Mouse (Mus musculus): ENCODE data around the gene Ankrd12.

Ankrd12 gene

DNA sequence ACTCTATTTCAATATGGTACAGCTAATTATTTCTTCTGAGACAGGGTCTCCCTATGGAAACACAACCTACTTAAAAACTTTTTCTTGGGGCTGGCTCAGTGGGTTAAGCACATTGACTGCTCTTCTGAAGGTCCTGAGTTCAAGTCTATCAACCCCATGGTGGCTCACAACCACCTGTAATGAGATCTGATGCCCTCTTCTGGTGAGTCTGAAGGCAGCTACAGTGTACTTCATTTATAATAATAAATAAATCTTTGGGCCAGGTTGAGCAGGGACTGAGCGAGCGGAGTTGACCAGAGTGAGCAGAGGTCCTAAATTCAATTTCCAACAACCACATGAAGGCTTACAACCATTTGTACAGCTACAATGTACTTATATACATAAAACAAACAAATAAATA lies 114.6 kb downstream of the Ankrd12 start:
- DNase-seq (ENCODE audit: low spot score): no peak

DNA sequence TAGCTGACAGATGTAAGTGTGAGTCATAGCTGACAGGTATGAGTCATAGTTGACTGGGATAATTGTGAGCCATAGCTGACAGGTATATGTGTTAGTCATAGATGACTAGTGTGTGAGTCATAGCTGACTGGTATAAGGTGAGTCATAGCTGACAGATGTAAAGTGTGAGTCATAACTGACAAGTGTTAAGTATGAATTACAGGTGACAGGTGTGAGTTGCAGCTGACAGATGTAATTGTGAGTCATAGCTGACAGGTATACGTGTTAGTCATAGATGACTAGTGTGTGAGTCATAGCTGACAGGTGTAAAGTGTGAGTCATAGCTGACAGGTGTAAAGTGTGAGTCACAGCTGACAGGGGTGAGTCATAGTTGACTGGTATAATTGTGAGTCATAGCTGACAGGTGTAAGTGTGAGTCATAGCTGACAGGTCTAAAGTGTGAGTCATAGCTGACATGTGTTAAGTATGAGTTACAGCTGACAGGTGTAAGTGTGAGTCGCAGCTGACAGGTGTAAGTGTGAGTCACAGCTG lies 115.2 kb downstream of the Ankrd12 start:
- peak; percentile 44 for DNase-seq (ENCODE audit: low spot score)

DNA sequence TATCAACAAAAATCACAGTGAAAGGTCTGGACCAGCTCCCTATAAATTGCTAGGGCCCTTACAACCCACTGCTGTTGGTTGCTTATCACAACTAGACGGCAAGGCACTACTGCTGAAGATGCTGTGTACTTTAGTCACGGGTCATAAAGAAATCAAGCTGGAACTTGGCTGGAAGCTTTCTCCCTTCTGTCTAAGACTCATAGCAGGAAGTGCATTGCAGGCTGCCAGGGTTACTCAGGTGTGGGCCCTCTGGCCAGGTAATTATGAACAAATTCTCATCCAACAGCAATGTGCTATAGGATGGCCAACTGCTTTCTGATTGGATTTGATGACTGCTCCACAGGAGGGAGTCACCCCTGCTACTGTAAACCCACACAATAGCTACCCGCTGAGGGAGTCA lies 117.9 kb downstream of the Ankrd12 start:
- DNase-seq (ENCODE audit: low spot score): no peak

DNA sequence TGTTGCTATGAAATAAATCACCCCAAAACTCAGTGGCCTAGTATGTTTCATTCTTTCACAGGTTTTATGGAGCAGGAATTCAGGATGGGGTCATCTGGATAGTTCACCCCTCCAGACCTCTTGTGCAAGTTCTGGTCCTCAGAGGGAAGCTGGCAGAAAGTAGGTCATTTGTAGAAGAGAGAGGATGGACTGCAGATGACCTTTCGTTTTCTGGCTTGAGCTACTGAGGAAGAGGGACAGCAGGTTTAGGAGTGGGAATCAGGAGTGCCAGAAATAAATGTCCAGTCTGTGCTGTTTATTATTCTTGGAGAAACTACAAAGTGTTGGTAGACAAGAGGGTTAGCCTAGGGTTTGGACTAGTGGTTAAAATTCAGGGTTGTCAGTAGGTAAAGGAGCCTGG lies 118.5 kb downstream of the Ankrd12 start:
- no peak for DNase-seq (ENCODE audit: low spot score)

DNA sequence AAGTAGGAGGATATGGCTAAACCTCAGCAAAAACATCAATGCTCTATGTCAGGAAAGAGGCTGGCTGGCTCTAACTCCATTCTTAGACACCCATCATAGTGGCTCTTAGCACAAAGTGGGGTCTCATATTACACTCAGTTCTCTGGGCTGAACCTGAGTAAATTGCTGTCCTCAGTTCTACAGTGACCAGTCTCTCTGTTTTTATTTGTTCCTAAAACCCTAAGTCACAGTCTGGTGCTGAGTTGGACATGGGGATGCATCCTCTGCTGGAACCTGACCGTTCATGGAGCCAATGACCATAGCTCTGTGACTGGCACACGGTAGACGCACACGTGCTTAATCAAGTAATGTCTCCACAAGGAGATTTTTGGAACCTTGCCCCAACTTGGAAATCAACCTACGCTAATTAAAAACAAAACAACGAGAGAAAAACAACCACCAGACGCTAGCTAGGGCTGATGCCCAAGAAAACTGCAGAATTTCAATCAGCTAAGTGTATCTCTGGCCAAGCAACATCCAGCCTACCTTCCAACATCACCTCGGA lies 119.0 kb downstream of the Ankrd12 start:
- DNase-seq (ENCODE audit: low spot score): peak; percentile 27

DNA sequence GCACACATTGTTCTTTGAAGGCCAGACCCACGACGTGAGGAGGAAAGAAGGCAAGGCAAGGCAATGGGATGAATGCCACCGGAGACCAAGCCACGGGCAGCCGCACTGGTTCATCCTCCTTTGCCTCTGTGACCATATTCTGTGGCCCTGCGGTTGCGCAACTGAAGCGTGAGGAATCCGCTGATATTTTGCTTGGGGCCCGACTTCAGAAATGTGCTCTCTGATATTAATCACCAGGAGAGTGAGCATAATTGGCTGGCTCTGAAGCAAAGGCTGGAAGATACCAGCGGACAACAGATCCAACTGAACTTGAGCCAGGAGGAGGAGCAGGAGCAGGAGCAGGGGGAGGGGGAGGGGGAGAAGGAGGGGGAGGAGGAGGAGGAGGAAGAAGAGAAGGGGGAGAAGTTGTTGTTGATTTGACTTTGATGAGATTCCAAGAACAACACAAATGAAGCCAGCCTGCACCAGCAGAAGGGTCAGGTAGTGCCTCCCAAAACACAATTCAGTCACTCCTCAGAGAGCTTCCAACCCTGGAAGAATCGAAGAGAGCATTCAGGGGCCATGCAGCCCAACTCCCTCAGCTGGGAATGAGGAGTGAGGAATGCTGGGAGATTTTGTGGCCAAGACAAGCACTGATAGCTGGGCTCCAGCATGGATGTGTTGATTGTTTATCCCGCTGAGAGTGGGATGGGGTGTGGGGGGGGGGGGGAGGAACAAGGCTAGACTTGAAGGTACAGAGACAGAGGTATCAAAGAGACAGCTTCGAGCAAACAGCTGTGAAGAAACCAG lies 119.7 kb downstream of the Ankrd12 start:
- DNase-seq (ENCODE audit: low spot score): no peak

DNA sequence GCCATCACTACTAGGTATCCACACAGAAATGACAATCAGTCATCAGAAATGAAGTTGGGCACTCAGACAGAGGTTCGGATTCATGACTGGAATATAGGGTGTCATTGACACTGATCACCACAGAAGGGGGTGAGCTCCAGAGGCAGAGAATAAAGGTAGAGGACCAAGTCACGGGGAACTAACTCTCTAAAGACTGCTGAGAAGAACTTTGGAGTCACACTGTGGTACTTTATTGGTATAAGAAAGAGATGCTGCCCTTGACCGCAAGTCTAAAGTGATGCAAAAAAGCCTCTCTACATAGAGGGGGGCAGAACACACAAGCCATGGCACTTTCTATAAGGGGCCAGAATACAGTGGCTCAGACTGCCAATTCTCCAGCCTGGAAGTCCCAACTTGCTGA lies 120.7 kb downstream of the Ankrd12 start:
- DNase-seq (ENCODE audit: low spot score): no peak

DNA sequence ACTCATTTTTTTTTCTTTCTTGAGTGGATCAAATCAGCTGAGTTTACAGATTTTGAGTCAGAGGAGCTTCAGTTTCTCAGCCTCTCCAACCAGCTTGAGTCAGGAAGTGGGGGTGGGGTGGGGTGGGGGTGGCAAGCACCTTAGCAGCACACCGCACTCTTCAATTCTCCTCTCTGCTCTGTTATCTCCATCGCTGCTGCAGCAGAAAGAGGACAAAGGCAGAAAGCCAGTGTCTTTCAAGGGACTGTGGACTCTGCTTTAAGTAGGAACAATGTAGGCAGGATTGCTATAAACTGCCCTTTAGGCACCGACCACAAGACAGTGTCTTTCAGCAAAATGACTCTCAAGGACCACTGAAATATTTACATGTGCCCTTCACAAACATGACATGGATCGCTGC lies 122.9 kb downstream of the Ankrd12 start:
- peak; percentile 12 for DNase-seq (ENCODE audit: low spot score)

DNA sequence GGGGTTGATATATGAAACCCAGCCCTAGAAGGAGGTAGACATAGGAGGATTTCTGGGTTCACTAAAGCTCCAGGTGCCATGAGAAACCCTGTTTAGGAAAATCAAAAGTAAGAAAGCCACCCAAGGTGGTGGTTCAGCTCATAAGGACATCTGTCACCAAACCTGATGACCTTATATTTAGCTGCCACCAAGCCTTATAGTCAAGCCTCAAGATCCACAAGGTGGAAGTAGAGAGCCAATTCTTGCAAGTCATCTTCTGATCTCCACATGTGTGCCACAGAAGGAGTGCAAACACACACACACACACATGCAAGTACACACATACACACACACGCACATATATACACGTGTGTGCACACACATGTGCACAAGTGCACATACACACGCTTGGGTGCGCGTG lies 124.8 kb downstream of the Ankrd12 start:
- peak; percentile 32 for DNase-seq (ENCODE audit: low spot score)

DNA sequence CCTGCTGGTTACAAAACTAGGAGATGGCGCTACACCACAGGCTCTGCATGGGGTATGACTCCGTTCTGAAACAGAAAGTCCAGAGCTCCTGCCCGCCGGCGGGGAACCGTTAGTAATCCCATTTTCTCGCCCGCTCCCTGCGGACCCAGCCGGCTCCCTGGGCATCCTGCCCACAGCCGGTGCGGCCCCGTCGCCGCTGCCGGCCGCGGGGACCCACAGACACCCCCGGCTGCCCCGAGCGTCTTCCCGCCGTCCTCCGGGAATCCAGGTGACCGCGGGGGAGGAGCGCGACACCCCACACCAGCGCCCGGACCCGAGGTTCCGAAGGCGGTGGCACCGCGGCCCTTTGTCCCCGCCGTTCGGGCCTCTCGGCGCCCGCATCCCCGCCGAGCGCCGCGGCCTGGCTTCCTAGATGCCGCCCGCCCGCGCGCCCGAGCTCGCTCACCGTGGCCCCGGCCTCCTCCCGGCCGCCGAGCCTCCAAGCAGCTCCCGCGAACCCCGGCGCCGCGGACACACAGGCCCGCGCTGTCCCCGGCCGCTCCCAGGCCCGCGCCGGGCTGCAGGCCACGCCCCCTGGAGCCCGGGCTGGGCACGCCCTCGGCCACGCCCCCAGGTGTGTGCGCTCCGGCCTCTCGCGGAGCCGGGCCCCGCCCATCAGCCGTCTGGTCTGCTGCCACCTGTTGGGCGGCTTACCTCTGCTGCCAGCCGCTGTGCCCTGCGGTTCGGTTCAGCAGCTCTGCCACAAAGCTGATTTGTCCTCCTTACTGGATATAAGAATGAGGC lies 126.1 kb downstream of the Ankrd12 start, which contains the start of gene Twsg1:
Gene Twsg1, minus strand, starts transcription at position 605 of the 783 bp plus-strand sequence.
- peak; percentile 95 for DNase-seq (ENCODE audit: low spot score)

DNA sequence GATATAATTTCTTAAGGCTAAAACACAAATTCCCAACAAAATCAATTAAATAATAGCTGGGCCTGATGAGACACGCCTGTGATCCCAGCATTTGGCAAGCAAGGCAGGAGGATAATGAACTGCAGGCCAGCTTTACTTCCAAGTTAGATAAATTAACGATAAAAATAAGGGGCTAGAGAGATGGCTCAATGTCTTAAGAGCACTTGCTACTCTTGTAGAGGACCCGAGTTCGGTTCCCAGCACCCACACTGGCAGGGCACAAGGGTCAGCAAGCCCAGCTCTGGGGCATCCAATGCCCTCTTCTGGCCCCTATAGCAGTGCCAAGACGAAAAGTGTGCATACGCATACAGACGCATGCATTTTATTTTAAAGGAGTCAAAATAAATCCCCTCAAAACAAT lies 126.7 kb downstream of the Ankrd12 start:
- no peak for DNase-seq (ENCODE audit: low spot score)

DNA sequence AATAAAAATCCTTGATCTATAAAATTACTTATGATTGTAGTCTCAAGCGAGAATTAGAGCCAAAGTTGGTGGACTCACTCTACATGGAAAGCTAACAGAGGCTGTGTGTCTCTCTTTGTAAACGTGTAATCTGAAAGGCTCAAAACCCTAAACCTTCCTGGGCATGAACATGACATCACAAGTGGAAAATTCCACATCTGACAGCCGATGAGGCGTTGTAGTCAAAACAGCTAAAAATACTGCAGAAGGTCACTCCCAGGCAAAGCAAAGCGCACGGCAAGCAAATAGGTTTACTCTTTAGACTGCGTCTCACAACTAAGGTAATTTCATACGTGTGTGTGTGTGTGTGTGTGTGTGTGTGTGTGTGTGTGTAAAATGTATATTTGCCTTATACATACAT lies 129.6 kb downstream of the Ankrd12 start:
- no peak for DNase-seq (ENCODE audit: low spot score)

DNA sequence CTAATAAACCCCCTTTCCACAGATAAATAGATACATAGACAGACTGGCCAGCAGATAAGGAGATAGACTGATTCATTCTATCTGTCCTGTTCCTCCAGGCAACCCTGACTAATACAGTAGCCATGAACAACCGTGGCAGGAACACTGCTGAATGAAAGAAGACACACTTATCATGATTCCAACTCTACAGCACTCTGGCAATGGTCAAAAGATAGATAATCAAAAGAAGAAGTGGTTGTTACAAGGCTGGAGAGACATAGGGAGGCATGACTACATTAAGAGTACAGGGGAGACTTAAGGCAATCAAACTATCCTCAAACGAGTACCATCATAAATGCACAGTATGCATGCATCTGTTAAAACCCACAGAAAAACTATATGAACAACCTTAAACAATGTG lies 131.5 kb downstream of the Ankrd12 start:
- DNase-seq (ENCODE audit: low spot score): no peak

DNA sequence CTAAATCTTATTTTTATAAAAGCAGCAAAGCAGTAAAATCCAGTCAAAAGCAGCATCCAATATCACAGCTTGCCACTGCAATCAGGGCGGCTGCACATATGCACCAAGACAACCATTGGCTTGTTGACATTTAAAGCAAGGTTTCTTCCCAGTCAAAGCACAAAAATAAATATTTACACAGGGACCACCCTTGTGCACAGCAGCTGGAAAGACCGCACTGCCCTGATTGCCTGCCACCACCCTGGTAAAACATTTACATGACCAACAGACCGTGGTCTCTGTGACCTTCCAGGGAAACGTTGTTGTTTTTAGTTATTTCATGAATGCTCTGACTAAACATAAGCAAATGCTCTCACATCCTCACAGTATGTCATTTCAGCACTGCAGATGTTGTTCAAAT lies 134.5 kb downstream of the Ankrd12 start:
- DNase-seq (ENCODE audit: low spot score): no peak

DNA sequence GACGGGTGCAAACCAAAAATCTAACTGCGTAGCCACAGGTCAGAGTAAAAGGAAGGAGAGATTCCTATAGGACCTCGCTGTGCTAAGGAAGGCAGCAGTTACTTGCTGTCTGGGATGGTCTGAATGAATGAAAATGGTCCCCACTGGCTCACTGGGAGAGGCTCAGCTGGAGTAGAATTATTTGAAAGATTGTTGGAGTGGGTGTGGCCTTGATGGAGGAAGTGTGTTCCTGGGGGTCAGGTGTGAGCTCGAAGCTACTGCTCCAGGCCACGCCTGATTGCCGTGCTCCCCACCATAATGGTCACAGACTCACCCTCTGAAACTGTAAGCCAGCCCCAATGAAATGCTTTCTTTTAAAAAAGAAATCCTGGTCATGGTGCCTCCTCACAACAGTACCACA lies 135.6 kb downstream of the Ankrd12 start:
- DNase-seq (ENCODE audit: low spot score): no peak

DNA sequence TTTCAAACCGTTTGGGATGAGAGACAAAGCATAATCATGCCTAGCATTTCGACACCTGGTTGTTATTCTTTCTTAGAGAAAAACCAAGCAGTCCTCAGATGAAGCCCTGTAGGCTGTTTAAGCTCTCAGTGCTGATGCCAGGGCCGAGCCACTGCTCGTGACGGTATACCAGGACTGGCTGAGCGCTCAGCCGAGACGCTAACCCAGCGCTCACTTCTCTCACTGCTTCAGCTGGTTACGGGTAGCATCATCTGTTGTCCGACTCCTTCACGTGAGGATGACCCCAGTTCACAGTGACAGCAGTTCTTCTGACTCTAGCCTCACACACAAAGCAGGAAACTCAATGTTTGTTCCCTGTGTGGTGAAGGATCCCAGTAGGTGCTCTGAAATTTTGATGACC lies 136.7 kb downstream of the Ankrd12 start:
- DNase-seq (ENCODE audit: low spot score): no peak

DNA sequence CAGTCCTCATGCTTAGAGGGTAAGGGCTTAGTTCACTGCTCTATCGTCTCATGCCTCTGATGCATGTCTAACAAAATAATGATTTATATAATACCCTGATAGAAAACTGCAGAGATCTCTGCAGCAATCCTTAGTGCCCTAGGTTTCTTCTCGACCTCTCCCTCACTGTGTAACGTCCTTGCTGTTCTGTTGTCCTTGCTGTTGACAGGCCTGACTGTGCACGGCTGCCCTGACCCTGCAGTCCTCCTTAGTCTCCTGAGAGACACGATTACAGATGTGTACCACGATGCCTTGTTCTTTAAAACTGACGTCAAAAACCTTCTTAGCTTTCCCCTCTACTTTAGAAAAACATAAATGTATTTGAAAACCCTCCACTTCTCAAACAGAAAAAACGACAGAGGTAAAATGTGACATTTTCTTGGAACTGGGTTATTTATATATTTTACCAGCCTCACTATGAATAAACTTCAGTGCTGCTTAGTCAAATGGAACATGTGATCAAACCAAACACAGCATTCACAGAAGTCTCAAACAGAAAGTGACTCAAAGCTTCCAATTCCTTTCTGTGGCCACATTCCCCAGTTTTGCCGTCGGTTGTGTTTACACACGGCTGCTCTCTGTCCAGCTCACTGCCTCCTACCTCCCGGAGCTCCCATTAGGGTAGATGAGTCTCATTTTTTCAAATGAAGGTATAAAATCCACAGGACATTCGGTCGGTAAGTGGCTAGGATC lies 137.3 kb downstream of the Ankrd12 start:
- DNase-seq (ENCODE audit: low spot score): no peak

DNA sequence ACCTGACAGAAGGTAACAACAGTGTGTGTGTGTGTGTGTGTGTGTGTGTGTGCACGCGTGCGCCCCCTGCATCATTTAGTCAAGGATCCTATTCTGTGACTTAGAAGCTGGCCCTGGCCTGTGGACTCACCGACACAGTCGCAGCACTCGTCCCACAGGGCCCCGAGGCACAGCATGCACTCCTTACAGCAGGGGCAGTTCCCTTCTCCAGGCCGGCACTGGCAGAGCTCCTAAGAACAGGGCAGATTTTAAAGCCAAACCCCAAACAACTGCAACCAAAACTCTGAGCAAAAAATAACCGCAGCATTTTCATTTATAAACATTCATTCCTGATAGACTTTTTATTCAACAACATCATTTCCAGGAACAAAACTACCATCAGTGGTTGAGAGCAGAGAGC lies 139.2 kb downstream of the Ankrd12 start:
- no peak for DNase-seq (ENCODE audit: low spot score)

DNA sequence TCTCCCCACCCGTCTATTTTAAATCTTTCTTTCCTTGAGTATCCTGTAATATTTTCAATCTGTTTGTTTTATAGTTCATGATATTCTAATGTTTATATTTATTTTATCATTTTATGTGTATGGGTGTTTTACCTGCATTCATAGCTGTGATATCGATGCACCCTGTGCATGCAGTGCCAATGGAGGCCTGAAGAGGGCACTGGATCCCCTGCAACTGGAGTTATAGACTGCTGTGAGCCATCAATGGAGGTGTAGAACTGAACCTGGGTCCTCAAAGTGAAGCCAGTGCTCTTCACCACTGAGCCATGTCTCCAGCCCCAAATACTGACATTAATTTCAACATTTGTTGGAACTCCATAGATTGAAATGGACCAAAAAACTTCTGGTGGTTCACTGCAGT lies 143.1 kb downstream of the Ankrd12 start:
- peak; percentile 15 for DNase-seq (ENCODE audit: low spot score)

DNA sequence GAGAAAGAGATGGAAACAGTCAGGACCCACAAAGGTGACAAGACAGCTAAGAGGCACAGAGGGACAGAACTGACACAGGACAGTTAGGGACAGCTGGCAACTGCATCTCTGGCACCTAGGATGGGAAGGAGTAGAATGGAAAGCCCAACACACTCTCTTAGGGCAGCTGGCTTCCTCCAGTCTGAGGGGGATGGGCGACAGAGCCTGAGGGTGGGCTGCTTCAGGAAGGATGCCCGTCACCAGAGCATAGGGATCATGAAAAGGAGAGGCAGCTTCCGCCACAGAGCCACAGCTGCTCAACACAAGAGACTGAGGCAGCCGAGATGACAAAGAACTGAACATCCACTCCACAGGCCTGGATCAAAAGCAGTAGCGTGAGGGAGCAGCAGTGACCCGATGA lies 145.4 kb downstream of the Ankrd12 start:
- no peak for DNase-seq (ENCODE audit: low spot score)

DNA sequence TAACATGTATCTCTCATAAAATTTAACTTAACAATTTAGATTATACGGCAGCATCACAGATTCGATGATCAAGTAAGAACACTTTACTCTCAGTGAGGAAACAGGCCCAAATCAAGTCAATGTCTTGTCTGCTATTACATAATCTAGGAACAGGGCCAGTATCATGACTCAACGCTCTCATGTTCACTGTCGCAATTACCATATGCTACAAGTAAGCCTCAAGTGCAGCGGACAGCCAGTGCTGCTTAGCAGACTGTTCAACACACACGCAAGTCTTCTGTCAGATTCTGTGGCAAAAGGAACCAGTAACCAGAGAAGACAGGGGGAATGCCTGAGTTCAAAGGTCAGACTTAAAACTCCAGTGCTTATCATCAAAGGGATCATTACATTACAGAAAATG lies 145.9 kb downstream of the Ankrd12 start:
- DNase-seq (ENCODE audit: low spot score): no peak

DNA sequence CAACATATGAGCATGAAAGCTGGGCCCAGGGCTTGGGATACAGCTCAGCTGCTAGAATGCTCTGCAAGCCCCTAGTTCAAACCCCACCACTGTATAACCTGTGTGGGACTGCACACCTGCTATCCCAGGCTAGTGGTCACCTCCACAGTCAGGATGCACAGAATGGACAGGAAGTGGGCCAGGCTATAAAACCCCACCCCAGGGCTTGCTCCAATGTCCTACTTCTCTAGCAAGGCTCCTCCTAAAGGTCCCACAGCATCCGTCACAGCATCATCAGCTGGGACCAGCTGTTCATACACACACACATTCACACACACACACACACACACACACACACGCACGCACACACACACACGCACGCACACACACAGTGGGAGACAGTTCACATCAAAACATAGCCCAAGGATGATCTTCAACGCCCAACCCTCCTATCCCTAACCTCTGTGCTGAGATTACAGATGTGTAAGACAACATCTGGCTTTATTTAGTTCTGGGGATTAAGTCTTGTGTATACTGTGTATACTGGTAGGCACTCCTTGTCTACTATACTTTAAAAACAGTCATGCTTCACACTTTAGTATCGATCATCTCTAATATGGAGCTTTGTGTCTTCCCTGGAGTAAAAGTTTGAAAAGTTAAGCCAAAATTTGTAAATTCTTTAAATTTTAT lies 146.6 kb downstream of the Ankrd12 start:
- no peak for DNase-seq (ENCODE audit: low spot score)

Data from T-cell, adult 2 months (primary cell).